Mouse (Mus musculus) embryo, embryonic 11.5 days (tissue): ENCODE data around the gene Ufd1.

Source experiments
- DNase-seq: peaks from one replicate; pipeline ENCODE4 v3.0.0-alpha.2; 2012; ENCODE audit warnings: low read depth, low spot score

The Ufd1 gene

DNA sequence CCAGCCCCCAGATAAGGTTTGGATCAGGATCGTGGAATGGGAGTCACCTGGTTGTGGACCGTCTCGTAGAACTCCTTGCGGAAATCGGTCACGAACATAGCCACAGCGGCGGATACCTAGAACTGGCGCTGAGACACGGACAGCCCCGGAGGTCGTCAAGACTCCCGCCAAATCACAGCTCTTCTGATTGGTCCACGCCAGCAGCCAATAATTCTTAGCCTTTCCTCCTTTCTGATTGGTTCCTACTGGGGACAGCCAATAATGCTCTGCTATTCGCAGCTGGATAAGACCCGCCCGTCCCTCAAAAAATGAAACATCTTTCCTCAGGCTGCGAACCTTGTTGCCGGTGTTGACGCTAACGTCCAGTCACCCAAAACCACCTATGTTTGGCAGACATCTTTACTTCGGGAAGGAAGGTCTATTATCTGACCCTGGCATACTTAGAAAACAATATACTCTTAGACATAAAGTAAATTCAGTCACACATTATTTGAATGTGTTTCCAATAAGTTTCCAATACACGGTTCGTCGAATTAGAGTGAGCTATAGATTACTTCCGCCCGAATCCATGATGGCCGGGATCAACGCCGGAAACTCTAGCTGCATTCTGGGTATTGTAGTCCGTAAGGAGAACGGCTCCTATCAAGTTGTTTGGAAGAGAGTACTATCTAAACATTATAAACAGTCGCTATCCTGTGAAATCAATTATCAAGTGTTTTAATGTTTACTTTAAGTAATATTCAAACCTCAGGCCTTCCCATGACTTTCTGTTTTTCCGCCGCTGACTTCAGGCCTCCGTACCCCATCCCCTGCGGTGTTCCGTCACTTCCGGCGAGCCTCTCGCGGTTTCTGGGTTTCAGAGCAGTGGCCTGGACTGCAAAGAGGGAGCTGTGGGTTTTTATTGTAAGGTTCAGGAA lies at the start of gene Ufd1, which contains the start of gene Cdc45:
Gene Ufd1 (plus strand): TSS at position 312 of the 917 bp plus-strand sequence.
Gene Cdc45 (minus strand): TSS at position 520 of the 917 bp plus-strand sequence.
- DNase-seq, result peak; percentile 86

DNA sequence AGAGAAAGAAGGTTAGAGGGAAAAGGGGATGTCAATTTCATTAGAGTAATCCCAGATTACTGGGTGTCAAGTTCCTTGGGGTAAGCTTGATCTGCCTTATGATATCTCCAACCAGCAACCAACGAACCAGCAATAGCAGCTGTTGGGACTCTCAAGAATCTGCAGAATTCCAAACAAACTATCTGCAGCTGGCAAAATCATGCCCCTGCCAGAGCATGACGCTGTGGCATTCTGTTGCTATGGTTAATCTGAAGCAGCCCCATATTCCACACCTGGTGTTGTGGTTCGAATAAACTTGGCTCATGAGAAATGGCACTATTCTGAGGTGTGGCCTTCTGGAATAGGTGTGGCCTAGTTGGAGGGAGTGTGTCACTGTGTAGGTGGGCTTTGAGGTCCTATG lies 48.6 kb upstream of the Ufd1 start:
- DNase-seq, result no peak

DNA sequence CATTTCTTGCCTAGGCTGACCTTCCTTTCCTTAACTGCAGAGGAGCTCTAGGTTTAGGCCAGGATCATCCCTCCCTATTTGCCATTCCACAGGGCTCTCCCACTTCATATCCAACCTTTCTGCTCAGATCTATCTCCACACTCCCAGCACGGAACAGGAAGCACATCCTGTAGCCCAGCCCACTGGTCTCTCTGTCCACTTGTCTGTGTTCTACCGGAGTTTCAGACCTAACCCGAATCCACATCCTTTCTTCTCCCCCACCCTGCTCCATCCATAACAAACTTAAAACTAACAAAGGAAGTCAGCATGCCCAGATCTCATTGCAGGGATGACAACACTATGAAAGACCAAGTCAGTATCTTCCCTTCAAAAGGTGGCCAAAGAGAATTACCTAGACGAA lies 45.2 kb upstream of the Ufd1 start:
- no peak for DNase-seq

DNA sequence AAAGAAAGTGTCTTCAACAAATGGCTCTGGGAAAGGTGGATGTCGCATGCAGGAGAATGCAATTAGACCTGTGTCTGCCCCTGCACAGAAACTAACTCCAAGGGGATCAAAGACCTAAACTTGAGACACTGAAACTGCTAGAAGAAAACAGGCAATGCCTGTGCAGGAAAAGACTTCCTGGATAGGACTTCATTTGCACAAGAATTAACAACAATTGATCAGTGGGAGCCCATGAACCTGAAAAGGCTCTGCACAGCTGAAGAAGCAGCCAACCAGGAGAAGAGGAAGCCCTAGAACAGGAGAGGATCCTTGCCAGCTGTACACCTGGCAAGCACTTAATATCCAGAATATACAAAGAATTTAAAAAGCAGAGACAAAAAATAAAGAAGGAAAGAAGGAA lies 42.1 kb upstream of the Ufd1 start:
- DNase-seq, result no peak

DNA sequence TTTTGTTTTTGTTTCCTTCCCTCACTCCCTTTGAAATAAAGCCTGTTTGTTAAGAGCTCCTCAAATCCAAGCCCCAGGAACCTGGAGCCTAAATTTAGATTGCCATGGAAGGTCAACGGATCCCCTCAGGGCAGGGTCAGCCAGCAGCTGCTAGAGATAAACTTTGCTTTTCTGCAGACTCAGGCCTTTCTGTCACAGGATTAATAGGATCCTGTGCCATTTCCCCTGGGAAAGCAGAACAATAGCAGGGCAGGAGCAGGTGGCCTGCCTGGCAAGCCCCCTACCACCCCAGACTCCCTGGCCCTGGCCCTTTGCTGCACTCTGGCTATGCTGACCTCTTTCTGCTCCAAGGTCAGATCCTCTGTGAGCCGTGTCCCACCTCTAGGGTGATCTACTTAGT lies 37.6 kb upstream of the Ufd1 start:
- no peak for DNase-seq

DNA sequence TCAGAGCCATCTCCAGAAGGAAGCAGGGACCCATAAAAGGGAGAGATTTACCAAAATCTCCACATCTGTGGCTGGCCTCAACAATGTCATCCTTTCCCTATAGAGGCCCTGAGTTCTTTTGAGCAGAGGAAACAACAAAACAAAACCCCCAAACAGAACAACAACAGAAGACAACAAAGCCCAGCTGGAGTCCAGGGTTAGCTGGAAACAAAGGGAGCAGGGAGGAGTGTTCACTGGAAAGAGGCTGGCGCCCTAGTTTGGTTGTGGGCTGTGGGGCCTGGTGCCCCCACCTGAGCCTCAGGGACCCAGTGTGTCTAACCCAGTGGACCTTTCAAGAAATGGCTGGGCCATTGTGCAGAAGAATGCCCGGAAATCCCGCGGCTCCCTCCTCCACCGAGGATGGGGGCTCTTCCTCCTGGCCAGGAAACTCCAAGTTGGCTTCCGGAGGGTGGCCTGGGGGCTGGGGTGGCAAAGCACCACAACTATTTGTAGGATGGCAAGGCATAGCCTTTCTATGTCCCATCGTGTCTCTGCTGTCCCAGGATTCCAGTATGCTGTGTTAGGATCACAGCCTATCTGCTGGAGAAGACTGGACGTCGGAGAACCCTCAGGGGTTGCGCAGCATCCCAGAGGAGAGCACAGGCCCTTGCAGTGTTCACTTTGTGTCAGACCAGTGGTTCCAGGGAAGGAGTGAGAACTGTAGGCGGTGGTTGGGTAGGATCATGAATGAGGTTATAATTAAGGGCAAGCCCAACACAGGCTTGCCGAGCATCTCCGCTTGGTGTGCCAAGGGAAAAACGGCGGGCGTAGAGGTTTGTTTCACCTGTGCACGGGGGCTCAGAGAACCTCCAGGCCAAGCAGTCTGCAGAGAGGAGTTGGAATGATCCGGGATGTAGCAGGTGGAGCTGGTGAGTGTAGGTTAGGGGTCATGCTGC lies 35.7 kb upstream of the Ufd1 start:
- no peak for DNase-seq

DNA sequence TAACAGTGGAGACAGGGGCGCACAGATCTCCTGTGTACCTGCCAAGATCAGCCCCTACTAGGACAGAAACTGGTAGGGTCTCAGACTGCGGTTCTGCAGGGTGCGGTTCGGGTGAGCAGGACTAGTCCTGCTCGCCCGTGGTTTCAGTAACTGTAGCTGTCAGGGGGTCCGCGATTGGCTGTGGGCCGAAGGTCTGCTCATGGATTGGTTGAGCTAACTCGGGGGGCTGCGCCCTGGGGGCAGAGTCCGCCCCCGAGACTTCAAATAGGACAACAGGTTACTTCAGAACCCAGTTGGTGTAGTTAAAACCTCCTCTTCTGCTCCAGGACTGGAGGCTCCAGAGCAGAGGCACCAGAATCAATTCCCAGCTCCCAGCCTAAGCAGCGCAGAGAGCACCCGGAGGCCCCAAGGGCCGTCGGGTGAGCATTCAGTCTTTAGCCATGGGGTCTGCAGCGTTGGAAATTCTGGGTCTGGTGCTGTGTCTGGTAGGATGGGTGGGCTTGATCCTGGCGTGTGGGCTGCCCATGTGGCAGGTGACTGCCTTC lies 35.0 kb upstream of the Ufd1 start, which contains the start of gene Cldn5:
Gene Cldn5 (plus strand): TSS at position 292 of the 545 bp plus-strand sequence.
- no peak for DNase-seq

DNA sequence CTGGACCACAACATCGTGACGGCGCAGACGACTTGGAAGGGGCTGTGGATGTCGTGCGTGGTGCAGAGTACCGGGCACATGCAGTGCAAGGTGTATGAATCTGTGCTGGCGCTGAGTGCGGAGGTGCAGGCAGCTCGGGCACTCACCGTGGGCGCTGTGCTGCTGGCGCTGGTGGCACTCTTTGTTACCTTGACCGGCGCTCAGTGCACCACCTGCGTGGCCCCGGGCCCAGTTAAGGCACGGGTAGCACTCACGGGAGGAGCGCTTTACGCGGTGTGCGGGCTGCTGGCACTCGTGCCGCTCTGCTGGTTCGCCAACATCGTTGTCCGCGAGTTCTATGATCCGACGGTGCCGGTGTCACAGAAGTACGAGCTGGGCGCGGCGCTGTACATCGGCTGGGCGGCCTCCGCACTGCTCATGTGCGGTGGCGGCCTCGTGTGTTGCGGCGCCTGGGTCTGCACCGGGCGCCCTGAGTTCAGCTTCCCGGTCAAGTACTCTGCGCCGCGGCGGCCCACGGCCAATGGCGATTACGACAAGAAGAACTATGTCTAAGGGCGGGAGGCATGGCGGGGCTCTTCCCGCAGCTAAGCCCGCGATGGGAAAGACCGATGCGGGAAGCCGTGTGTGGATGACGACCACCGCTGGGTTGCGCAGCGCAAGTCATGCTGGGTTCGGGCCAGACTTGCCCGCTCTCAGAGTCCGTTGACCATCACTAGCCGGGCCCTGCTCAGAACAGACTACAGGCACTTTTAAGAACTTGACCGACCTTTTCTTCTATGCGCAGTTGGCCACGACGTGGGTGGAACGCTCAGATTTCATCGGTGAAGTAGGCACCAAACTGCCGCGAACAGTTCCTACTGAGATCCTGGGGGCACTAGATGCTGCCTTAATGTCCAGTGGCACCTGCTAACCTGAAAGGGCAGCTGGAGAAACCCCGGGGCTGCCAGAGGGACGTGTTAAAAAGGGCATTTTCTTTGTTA lies 34.2 kb upstream of the Ufd1 start:
- no peak for DNase-seq

DNA sequence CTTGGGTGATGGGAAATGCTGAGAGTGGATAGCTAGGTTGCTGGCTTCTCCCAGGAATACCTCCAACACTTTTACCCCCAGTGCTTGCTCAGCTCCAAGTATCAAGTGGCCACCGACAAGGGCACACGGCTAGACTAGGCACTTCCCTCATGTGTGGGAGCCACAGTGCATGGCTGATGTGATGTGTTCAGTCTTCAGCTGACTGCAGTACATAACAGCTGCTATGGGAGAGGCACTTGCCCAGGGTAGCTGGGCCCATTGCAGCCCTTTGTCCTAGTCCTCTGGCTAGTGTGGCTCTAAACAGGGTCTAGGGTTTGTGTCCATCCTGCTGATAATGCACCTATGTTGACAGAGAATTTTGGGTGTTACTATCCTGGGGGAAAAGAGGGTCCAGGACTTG lies 33.1 kb upstream of the Ufd1 start:
- no peak for DNase-seq

DNA sequence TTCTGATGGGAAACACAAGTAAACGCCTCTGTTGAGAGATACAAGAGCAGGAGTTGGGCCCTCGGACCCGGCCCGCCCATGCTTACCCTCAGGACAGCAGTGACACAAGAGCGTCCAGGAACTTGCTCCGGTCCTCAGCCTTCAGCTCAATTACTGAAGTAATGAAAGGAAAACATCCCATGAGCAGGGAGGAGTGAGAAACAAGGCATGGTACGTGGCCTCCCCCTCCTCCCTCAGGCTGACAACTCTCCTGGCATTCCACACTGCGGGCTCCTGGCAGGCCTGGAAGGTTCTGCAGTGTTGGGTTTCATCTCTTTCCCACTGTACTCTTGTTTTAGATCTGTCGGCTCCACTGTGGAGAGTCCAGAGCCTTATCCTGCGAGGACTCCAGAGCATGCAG lies 29.8 kb upstream of the Ufd1 start:
- DNase-seq, result no peak

DNA sequence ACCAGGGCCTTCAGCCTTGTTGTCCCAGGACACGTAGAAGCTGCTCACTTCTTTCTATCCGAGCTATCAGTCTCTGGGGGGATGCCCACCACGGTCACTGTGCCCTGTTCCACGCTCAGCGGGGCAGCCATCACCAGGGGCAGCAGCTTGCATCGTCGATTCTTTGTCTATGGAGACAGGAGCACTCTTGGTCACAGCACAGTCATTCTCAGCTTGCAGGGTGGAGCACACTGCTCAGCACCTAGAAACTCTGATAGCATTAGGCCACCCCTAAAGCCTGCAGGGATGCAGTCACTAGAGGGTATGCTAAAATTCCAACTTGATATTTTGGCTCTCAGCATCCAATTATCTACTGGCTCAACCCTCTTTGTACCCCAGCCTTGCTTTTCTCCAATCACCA lies 26.6 kb upstream of the Ufd1 start:
- no peak for DNase-seq

DNA sequence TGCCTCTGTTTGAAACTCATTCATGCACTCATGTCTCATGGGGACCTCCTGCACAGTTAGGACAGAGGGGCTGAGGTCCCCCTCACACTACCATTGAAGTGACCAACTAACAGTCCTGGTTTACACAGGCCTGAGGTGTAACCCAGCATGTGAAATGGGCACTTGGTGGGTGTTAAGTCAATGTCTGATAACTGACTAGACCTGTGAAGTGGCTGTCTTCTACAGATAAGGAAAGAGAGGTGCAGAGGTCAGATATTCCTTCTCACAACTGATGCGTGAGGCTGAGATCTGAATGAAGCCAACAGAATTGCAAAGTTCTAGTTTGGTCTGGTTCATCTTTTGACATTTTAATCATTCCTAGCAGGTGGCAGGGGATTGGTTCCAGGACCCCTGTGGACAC lies 26.1 kb upstream of the Ufd1 start:
- no peak for DNase-seq

DNA sequence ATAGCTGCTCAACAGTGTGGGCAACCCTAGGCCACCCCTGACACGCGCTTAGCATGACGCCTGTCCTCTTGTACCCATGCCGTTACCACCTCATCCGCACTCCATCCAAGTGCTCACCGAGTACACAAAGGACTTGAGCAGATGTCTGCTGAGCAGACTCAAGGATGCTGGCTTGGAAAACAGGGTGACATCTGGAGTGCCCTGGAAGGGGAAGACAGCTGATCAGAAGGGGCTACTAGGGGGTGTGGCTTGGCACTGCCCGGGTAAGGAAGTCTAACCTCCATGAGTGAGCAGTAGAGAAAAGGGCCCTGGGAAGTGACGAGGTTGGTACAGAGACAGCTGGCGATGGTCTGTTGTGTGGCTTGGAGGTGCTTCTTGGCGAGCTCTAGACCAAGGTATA lies 24.9 kb upstream of the Ufd1 start:
- DNase-seq, result no peak

DNA sequence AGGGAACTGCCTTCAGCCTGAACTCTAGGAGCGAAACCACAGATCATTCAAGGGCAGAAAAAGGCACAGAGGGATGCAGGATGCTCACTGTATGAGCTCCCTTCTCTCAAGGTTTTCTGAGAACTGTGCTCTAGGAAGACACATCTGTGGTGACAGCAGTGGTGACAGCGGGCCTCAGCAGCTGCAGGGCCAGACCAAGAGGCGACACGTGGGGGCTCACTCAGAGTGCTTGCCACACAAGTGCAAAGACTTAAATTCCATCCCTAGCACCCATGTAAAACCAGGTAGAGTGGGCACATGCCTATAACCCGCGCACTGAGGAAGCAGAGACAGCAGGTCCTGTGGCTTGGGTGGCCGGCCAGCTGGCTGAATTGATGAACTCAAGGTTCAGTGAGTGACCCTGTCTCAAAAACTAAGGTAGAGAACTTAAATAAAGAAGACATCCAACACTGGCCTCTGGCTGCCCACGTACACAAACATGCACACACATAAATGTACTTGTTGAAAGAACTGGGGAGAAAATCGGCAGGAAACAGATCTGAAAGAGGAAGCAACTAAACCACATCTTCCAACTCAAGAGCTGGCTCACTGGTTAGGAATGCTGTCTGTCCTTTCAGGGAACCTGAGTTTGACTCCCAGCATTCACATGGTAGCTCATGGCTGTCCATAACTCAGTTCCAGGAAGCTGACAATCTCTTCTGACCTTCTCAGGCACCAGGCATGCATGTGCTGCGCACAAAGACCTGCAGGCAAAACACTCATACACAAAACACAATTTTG lies 22.8 kb upstream of the Ufd1 start:
- no peak for DNase-seq

DNA sequence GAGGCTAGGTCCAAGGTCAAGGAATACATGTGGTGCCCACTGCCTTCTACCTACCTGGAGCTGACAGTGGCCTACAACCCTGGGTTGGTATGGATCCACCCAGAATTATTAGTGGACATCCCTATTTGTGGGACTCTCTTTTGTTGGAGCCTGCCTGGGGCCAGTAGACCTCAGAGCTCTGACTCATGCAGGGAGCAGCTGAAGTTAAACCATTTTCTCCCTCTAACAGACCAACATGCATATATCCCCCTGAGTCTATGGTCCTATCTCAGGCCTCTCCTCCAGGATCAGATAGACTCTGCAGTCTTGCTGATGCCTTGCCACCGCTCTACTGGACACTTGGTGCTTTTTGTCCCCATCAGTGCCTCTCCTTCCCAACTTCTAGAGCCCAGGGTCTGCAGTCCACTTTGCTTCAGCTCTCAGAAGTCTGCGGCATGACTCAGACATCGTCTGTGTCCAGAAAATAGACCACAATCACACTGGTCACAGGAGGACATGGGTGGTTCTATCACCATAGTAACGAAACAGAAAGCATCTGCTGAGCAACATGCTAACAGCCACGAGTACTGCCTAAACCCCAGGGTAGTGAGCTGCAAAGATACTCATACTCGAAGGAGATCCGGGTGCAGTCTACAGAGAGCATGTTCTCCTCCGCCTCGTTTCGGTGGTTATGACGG lies 16.2 kb upstream of the Ufd1 start:
- no peak for DNase-seq

DNA sequence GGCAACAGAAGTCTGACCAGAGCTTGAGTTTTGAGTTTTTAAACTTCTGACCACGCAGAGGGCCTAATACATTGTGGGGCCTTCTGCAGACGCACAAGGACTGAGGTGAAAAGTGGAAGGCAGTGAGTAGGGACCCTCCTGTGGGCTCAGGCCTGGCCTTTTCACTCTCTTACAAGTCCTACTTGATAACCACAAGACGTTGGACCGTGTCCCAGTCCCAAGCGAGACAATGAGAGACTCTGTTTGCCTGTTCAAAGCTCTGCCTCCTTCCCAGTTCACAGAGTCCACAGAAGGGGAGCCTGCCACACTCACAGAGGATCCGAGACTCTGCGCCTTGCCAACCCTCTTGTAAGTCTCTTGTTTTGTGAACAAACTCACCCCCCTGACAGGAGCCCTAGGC lies 14.9 kb upstream of the Ufd1 start:
- DNase-seq, result no peak

DNA sequence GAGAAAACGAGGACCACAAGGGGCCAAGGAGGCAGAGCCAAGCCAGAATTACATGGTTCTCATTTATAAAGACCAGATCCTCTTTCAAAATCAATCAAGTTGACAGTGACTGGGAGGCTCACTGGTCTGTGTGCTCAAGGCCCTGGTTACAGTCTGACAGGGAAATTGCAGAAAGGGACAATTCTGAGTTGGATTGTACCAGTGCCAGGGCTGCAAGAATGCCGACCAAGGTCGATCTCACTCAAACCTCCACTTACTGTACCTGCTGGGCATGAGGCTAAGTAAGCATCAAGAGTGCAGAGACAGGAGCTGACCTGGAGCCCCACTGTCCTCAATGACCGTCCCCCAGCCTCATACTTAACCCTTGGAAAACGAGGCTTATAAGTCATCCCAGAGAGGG lies 13.4 kb upstream of the Ufd1 start:
- DNase-seq, result no peak

DNA sequence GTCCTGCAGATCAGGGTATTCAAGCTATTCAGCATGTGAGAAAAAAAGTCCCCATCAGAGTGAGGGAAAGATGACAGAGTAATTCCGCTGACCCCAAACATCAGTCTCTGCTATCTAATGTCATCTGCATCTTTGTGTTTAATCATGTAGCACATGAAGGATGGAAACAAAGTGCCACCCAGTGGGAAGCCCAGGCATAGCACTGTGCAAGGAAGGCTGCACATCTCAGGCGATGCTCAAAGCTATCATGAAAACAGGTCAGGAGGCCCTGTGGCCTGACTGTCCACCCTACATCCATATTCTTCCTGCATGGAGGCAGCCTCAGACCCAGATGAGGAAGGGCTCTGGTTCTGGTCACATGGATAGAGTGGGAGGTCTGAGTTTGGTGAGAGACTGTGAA lies 12.7 kb upstream of the Ufd1 start:
- DNase-seq, result no peak

DNA sequence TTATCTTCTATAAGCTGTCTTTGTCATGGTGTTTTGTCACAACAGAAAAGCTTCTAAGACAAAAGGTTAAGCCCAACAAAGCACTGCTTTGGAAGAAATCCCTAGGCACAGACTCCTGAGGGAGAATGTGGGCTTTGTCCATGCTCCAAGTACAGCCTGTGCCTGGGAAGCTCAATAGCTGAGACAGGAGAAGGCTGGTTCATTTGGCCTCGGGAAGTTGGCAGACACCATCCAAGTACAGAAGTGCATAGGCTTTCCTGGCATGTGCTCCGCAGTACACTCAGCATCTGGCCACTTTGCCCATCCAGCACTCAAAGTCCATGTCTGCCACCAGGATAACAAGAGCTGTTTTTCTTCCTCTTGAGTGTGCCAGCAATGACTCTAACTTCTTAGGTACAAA lies 5.8 kb upstream of the Ufd1 start:
- DNase-seq, result no peak

DNA sequence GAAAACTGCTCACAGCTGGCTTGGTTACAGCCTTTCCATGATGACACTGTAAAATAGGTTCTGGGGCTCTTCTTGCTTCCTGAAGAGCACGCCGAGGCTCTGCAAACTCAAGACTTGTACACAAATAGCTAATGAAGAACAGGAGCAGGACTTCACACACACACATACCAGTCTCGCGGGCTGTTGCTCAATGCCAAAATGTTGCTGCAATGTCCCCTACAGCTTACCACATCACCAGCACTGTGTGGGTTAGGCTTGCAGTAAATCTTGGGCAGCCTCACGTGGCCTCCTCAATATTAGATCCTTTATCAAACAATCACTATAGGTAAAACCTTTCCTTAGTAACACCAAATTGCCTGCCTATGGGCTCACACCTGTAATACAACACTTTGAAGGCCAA lies 2.6 kb upstream of the Ufd1 start:
- DNase-seq, result no peak
